Mouse (Mus musculus) bone marrow macrophage, adult 2 months (primary cell): ENCODE data around the gene Ska3.

Experiments used
- CTCF ChIP-seq: IDR thresholded peaks from 2 replicates; pipeline ENCODE4 v1.5.1; 2012; ENCODE audit warnings: low read depth, mild to moderate bottlenecking, low read length, moderate library complexity
- POLR2A ChIP-seq: IDR thresholded peaks from 2 replicates; pipeline ENCODE4 v1.6.1; 2012; ENCODE audit warnings: mild to moderate bottlenecking, low read depth, low read length, borderline replicate concordance

GRCm38 (mm10) chr14:57769102-57769501, 56.9 kb downstream of the Ska3 start:
- TF ChIP-seq CTCF (no peak), POLR2A (no peak)
